Mouse (Mus musculus): ENCODE data around the gene Fuk. TPM values are rescaled to one million over a fixed set of nuclear protein-coding genes. Genes with fewer than 3 reads are reported as not detected.

Fuk gene
- polyA plus RNA-seq, 1 experiment from 2014 or later, result 5.8 TPM

DNA sequence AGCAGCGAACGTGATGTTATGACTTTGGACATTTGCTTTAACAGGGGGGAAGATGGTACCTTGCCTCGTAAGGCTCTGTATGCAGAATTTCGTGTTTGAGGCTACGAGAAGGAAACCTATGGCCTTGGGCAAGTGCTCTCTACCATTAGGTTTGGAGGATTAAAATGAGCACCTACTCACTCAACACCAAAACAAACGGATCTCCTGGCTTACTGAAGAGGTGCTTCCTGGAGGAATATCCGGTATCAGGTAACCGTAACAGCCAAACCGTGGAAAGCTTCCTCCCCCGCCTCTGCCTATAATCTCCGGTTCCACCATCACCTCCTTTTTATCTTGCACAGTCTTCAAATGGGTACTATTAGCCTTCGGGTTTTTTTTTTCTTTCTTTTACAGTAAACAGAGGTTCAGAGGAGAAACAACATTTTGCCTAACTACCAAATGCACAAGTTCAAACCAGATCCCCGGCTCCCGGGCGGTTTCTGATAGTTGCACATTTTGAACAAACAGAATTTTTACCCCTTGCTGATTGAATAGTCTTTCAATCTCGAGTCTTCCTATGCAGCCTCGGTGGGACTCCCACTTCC is 56.4 kb downstream of the Fuk start:
- H3K27me3 ChIP-seq (ENCODE audit: control insufficient read depth, insufficient read depth, low read length), result no peaks in the 10 kb centered on the region
- peak overlapping the region; percentile 92 for H3K4me3 ChIP-seq (replicated peaks; ENCODE audit: low read length)
- H3K9ac ChIP-seq, result peak overlapping the region; percentile 94
- peak overlapping the region; percentile 88 for H3K27ac ChIP-seq
- no peaks in the 10 kb centered on the region for H3K9me3 ChIP-seq (ENCODE audit: control insufficient read depth, low read length)
- H3K4me2 ChIP-seq (replicated peaks), result peak overlapping the region; percentile 71
- H3K4me1 ChIP-seq (replicated peaks; ENCODE audit: control insufficient read depth, insufficient read depth, low read length), result peaks cover 19% of the 10 kb centered on the region
- ATAC-seq (ENCODE audit: low FRiP score) (no peak), DNase-seq (ENCODE audit: low spot score) (no peak)
- 12% methylated on average over 17 of the region's 17 CpGs for WGBS
- peaks cover 52% of the 10 kb centered on the region for H3K36me3 ChIP-seq (replicated peaks; ENCODE audit: control insufficient read depth, insufficient read depth)

- no peaks in the 10 kb centered on the region for H3K9me3 ChIP-seq (ENCODE audit: control insufficient read depth, low read length)
- DNase-seq (ENCODE audit: low spot score), result no peak
- peaks cover 52% of the 10 kb centered on the region for H3K36me3 ChIP-seq (replicated peaks; ENCODE audit: control insufficient read depth, insufficient read depth)
- peaks cover 19% of the 10 kb centered on the region for H3K4me1 ChIP-seq (replicated peaks; ENCODE audit: control insufficient read depth, insufficient read depth, low read length)
- H3K4me2 ChIP-seq (replicated peaks), result peak overlapping the region; percentile 71
- 82% methylated on average over 3 of the region's 3 CpGs for WGBS
- no peak overlapping the region for H3K4me3 ChIP-seq (replicated peaks; ENCODE audit: low read length)
- H3K27ac ChIP-seq, result no peak overlapping the region
- H3K27me3 ChIP-seq (ENCODE audit: control insufficient read depth, insufficient read depth, low read length), result no peaks in the 10 kb centered on the region
- H3K9ac ChIP-seq, result no peak overlapping the region
- no peak for ATAC-seq (ENCODE audit: low FRiP score)
Measured at GRCm38 (mm10) chr8:110844941-110845340, 57.3 kb downstream of the Fuk start.

DNA sequence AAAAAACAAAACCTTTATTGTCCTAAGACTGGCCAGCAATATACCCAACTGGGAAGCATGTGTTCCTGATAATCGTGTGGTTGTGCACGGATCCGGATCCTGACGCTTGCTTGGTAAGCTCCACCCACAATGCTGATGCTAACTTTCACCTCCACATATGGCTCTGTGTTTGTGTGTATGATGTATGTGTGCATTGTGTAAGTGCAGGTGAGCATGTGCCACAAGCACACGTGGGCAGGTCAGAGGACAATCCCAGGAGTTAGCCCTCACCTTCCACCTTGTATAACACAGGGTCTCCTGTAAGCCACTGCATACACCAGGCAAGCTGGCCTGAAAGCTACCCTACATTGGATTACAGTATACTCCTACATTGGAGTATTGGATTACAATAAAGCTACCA is 59.1 kb downstream of the Fuk start:
- Histone ChIP-seq H3K27ac (no peak overlapping the region), H3K4me1 (replicated peaks; ENCODE audit: control insufficient read depth, insufficient read depth, low read length) (peaks cover 19% of the 10 kb centered on the region), H3K4me2 (replicated peaks) (no peak overlapping the region), H3K27me3 (ENCODE audit: control insufficient read depth, insufficient read depth, low read length) (no peaks in the 10 kb centered on the region), H3K36me3 (replicated peaks; ENCODE audit: control insufficient read depth, insufficient read depth) (peaks cover 62% of the 10 kb centered on the region), H3K9ac (no peak overlapping the region), H3K4me3 (replicated peaks; ENCODE audit: low read length) (no peak overlapping the region), H3K9me3 (ENCODE audit: control insufficient read depth, low read length) (no peaks in the 10 kb centered on the region)
- DNase-seq (ENCODE audit: low spot score) (no peak), ATAC-seq (ENCODE audit: low FRiP score) (no peak)
- 93% methylated on average over 5 of the region's 5 CpGs for WGBS

DNA sequence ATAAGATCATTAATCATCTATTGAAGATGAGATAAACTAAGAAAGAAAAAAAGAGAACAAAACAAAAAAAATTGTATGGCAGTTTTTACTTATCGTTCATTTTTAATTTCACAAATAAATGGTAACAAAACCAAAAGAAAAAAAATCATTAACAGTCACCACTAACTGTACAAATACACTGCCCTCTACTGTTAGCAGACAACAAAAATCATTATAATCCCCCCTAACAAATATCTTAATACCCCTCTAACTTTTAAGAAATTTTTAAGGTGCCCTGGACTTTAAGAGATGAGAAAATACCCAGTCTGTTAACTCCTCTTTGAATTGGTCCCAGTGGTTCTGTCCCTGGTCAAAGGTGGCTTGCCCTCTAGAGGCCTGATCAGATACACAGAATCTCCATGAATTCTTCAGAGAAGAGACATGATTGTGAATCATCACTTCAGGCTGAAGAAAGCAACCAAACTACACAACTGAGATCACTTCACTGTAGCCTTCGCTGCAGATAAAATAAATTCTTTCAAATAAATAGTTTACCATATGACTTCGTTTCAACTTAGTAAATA is 60.2 kb downstream of the Fuk start:
- H3K27me3 ChIP-seq (ENCODE audit: control insufficient read depth, insufficient read depth, low read length), result no peaks in the 10 kb centered on the region
- H3K27ac ChIP-seq, result no peak overlapping the region
- H3K4me3 ChIP-seq (replicated peaks; ENCODE audit: low read length), result no peak overlapping the region
- peaks cover 11% of the 10 kb centered on the region for H3K4me1 ChIP-seq (replicated peaks; ENCODE audit: control insufficient read depth, insufficient read depth, low read length)
- WGBS, result 94% methylated on average over 3 of the region's 3 CpGs
- H3K9me3 ChIP-seq (ENCODE audit: control insufficient read depth, low read length), result no peaks in the 10 kb centered on the region
- no peak overlapping the region for H3K4me2 ChIP-seq (replicated peaks)
- ATAC-seq (ENCODE audit: low FRiP score) (no peak), DNase-seq (ENCODE audit: low spot score) (no peak)
- no peak overlapping the region for H3K9ac ChIP-seq
- H3K36me3 ChIP-seq (replicated peaks; ENCODE audit: control insufficient read depth, insufficient read depth), result peaks cover 74% of the 10 kb centered on the region

Other genes with a start within 250 kb of the Fuk start
- gene Mtss1l, start 181.0 kb downstream of the Fuk start, polyA plus RNA-seq (2014; fragmentation: Nextera tagmentation; extraction: Ambion mirVana), result 32.9 and 36.3 TPM in 2 replicates
- 5.4 and 6.1 TPM in 2 replicates for gene Il34, start 96.6 kb downstream of the Fuk start, polyA plus RNA-seq (2014; fragmentation: Nextera tagmentation; extraction: Ambion mirVana)
- gene Cog4, start 55.9 kb downstream of the Fuk start, polyA plus RNA-seq (2014; fragmentation: Nextera tagmentation; extraction: Ambion mirVana), result 66.7 and 73.0 TPM in 2 replicates
- gene Sf3b3, start 55.7 kb downstream of the Fuk start, polyA plus RNA-seq (2014; fragmentation: Nextera tagmentation; extraction: Ambion mirVana), result 92.2 and 102 TPM in 2 replicates
- 17.6 and 18.3 TPM in 2 replicates for gene St3gal2, start 17.4 kb upstream of the Fuk start, polyA plus RNA-seq (2014; fragmentation: Nextera tagmentation; extraction: Ambion mirVana)
- 13.0 and 13.3 TPM in 2 replicates for gene Ddx19a, start 95.3 kb upstream of the Fuk start, polyA plus RNA-seq (2014; fragmentation: Nextera tagmentation; extraction: Ambion mirVana)
- gene Ddx19b, start 129.3 kb upstream of the Fuk start, polyA plus RNA-seq (2014; fragmentation: Nextera tagmentation; extraction: Ambion mirVana), result 8.1 and 9.1 TPM in 2 replicates
- gene Aars, start 130.7 kb upstream of the Fuk start, polyA plus RNA-seq (2014; fragmentation: Nextera tagmentation; extraction: Ambion mirVana), result 79.2 and 91.1 TPM in 2 replicates
- gene Exosc6, start 153.9 kb upstream of the Fuk start, polyA plus RNA-seq (2014; fragmentation: Nextera tagmentation; extraction: Ambion mirVana), result not detected in 2 replicates
- 0.44 and 0.73 TPM in 2 replicates for gene Clec18a, start 189.9 kb upstream of the Fuk start, polyA plus RNA-seq (2014; fragmentation: Nextera tagmentation; extraction: Ambion mirVana)
- 7.2 and 8.4 TPM in 2 replicates for gene Pdpr, start 192.1 kb upstream of the Fuk start, polyA plus RNA-seq (2014; fragmentation: Nextera tagmentation; extraction: Ambion mirVana)

All from hindbrain, embryonic 14.5 days (tissue).